Mouse (Mus musculus) ES-E14 (cell line): ENCODE measurements at regions not wholly inside any gene's neighbourhood (a gene's known extent, or its start where the extent isn't known, plus 50 kb on each side); places are given as distances from the start of the nearest gene placed in this dataset.

Experiments used
- HCFC1 ChIP-seq: IDR thresholded peaks from 2 replicates; pipeline ENCODE4 v1.6.1; 2012; ENCODE audit warnings: low read length, inconsistent platforms, borderline replicate concordance; ENCODE audit not compliant: insufficient read depth
- ZC3H11A ChIP-seq: IDR thresholded peaks from 2 replicates; pipeline ENCODE4 v1.6.1; 2012; ENCODE audit warnings: low read depth, mild to moderate bottlenecking, inconsistent platforms, low read length, borderline replicate concordance

DNA sequence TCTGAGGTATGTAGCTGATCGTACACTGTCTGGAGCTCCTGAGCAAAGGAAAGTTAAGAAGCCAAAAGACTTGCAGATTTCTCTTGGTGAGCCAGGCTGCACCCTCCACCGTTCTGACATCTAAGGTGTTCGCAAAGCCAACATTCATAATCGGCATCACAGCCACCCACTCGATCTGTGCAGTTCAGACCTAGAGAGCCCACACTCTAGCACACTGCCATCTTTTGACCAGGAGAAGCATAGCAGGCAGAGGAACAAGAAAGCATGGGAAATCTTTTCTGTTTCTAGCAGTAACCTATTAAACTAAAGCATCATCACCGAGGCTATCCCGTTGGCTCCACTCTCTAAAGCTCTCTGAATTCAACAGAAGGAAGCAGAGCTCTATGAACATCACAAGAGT, 59.2 kb downstream of the Areg start:
- no peak for TF ChIP-seq ZC3H11A
- TF ChIP-seq HCFC1: no peak
